Mouse (Mus musculus) erythroblast, embryonic 14.5 days (primary cell): Measurements from ENCODE around the gene Hal. TPM values are rescaled to one million over a fixed set of nuclear protein-coding genes. Genes with fewer than 3 reads are reported as not detected.
A peak's percentile ranks its signal among the peaks of the same experiment; 100 is the strongest.

Source experiments
- H3K27me3 ChIP-seq: 2 replicates; pipeline ENCODE4 v1.6.1; 2012; ENCODE audit warnings: inconsistent platforms; ENCODE audit not compliant: control insufficient read depth
- H3K36me3 ChIP-seq: 2 replicates; pipeline ENCODE4 v1.6.1; 2012; ENCODE audit warnings: mild to moderate bottlenecking, inconsistent platforms; ENCODE audit not compliant: control insufficient read depth
- H3K4me1 ChIP-seq: 2 replicates; pipeline ENCODE4 v1.6.1; 2012; ENCODE audit warnings: inconsistent platforms; ENCODE audit not compliant: control insufficient read depth
- H3K4me3 ChIP-seq: replicated peaks from 2 replicates; pipeline ENCODE3; 2012; ENCODE audit warnings: moderate library complexity, mild to moderate bottlenecking, inconsistent platforms
- H3K9me3 ChIP-seq: 2 replicates; pipeline ENCODE4 v1.6.1; 2012; ENCODE audit warnings: low read length, inconsistent platforms, mixed read lengths; ENCODE audit not compliant: control insufficient read depth
- GATA1 ChIP-seq: IDR thresholded peaks from 2 replicates; pipeline ENCODE4 v1.6.1; 2012; ENCODE audit warnings: low read length, inconsistent platforms, mixed read lengths
- TAL1 ChIP-seq: IDR thresholded peaks from 3 replicates; pipeline ENCODE4 v1.6.1; 2012; ENCODE audit warnings: low read length, inconsistent platforms, mixed read lengths
- polyA plus RNA-seq: library from polyadenylated mRNA; stranded (reverse); fragments of >175 nt; gene quantifications from 2 replicates; pipeline ENCODE4 v1.2.3, GENCODE M21; 2012

Gene Hal
- polyA plus RNA-seq, 1 experiment, result not detected

- no peak overlapping the region for H3K4me3 ChIP-seq
- peaks cover 9% of the 10 kb centered on the region for H3K4me1 ChIP-seq
- H3K27me3 ChIP-seq, result peaks cover 25% of the 10 kb centered on the region
- peaks cover 3% of the 10 kb centered on the region; the same call in 1 of the 2 replicates for H3K36me3 ChIP-seq
- TF ChIP-seq TAL1 (no peak), GATA1 (no peak)
- no peaks in the 10 kb centered on the region for H3K9me3 ChIP-seq
These were observed 49.7 kb downstream of the Hal start for GRCm38 (mm10) chr10:93538287-93538686.

- Histone ChIP-seq H3K27me3 (peaks cover 25% of the 10 kb centered on the region), H3K9me3 (no peaks in the 10 kb centered on the region), H3K4me3 (no peak overlapping the region), H3K36me3 (peaks cover 3% of the 10 kb centered on the region; the same call in 1 of the 2 replicates), H3K4me1 (peaks cover 9% of the 10 kb centered on the region)
- TF ChIP-seq TAL1 (no peak), GATA1 (no peak)
These were observed 50.2 kb downstream of the Hal start for GRCm38 (mm10) chr10:93538818-93539217.

GRCm38 (mm10) chr10:93539775-93540430 is 51.3 kb downstream of the Hal start, which contains the start of gene Amdhd1:
Gene Amdhd1, minus strand, starts transcription at chr10:93540033.
- H3K36me3 ChIP-seq, result no peaks in the 10 kb centered on the region
- H3K4me3 ChIP-seq, result peak within 1 kb of the TSS; percentile 54
- TF ChIP-seq GATA1 (no peak), TAL1 (no peak)
- H3K4me1 ChIP-seq, result peaks cover 9% of the 10 kb centered on the region
- no peaks in the 10 kb centered on the region for H3K9me3 ChIP-seq
- peaks cover 21% of the 10 kb centered on the region for H3K27me3 ChIP-seq

GRCm38 (mm10) chr10:93540431-93541210 is 52.1 kb downstream of the Hal start, which contains the start of gene Ccdc38:
Gene Ccdc38, plus strand, starts transcription at chr10:93540632.
- Histone ChIP-seq H3K4me1 (peaks cover 9% of the 10 kb centered on the region), H3K36me3 (no peaks in the 10 kb centered on the region), H3K9me3 (no peaks in the 10 kb centered on the region), H3K4me3 (peak within 1 kb of the TSS; percentile 54), H3K27me3 (peaks cover 21% of the 10 kb centered on the region)
- TF ChIP-seq GATA1 (no peak), TAL1 (no peak)

- Histone ChIP-seq H3K4me3 (no peak overlapping the region), H3K9me3 (no peaks in the 10 kb centered on the region), H3K36me3 (no peaks in the 10 kb centered on the region), H3K27me3 (peaks cover 20% of the 10 kb centered on the region), H3K4me1 (peaks cover 9% of the 10 kb centered on the region)
- TF ChIP-seq GATA1 (no peak), TAL1 (no peak)
These were observed 53.0 kb downstream of the Hal start for GRCm38 (mm10) chr10:93541585-93541984.

- no peak for TF ChIP-seq GATA1
- no peak for TF ChIP-seq TAL1
- H3K4me3 ChIP-seq, result no peak overlapping the region
- peaks cover 18% of the 10 kb centered on the region for H3K27me3 ChIP-seq
- peaks cover 9% of the 10 kb centered on the region for H3K4me1 ChIP-seq
- H3K9me3 ChIP-seq, result no peaks in the 10 kb centered on the region
- H3K36me3 ChIP-seq, result no peaks in the 10 kb centered on the region
These were observed 53.8 kb downstream of the Hal start for GRCm38 (mm10) chr10:93542356-93542755.

- Histone ChIP-seq H3K4me1 (peaks cover 9% of the 10 kb centered on the region), H3K9me3 (no peaks in the 10 kb centered on the region), H3K27me3 (peaks cover 15% of the 10 kb centered on the region), H3K4me3 (no peak overlapping the region), H3K36me3 (no peaks in the 10 kb centered on the region)
- no peak for TF ChIP-seq GATA1
- no peak for TF ChIP-seq TAL1
These were observed 54.6 kb downstream of the Hal start for GRCm38 (mm10) chr10:93543176-93543575.

- Histone ChIP-seq H3K9me3 (no peaks in the 10 kb centered on the region), H3K27me3 (peaks cover 12% of the 10 kb centered on the region), H3K4me1 (peaks cover 9% of the 10 kb centered on the region), H3K4me3 (no peak overlapping the region), H3K36me3 (no peaks in the 10 kb centered on the region)
- TF ChIP-seq TAL1 (no peak), GATA1 (no peak)
These were observed 55.6 kb downstream of the Hal start for GRCm38 (mm10) chr10:93544172-93544571.

- H3K4me1 ChIP-seq, result no peaks in the 10 kb centered on the region
- no peaks in the 10 kb centered on the region for H3K36me3 ChIP-seq
- H3K9me3 ChIP-seq, result no peaks in the 10 kb centered on the region
- no peak for TF ChIP-seq GATA1
- TF ChIP-seq TAL1, result no peak
- no peak overlapping the region for H3K4me3 ChIP-seq
- no peaks in the 10 kb centered on the region for H3K27me3 ChIP-seq
These were observed 59.2 kb downstream of the Hal start for GRCm38 (mm10) chr10:93547741-93548270.
